Mouse (Mus musculus) intestine, embryonic 14.5 days (tissue): Measurements from ENCODE around the gene Zfp867. TPM values are rescaled to one million over a fixed set of nuclear protein-coding genes. Genes with fewer than 3 reads are reported as not detected.
A peak's percentile ranks its signal among the peaks of the same experiment; 100 is the strongest.

Source experiments
- ATAC-seq: fragments of 200-750 bp; cut with Nextera tagmentation; replicated peaks from 2 replicates; pipeline ENCODE4 v1.8.0; 2017; ENCODE audit warnings: low read depth, moderate number of reproducible peaks, moderate TSS enrichment, moderate library complexity; ENCODE audit not compliant: low FRiP score, low TSS enrichment
- DNase-seq: peaks from one replicate; pipeline ENCODE4 v3.0.0-alpha.2; 2018; ENCODE audit warnings: low spot score
- H3K27ac ChIP-seq: fragments of 300-500 bp; sonication (generic); 2 replicates; pipeline ENCODE4 v1.5.1; 2014; ENCODE audit warnings: low read depth, mild to moderate bottlenecking, control low read depth
- H3K27me3 ChIP-seq: fragments of 300-500 bp; sonication (generic); replicated peaks from 2 replicates; pipeline ENCODE4 v1.6.1; 2014; ENCODE audit warnings: low read length, control low read depth; ENCODE audit not compliant: control insufficient read depth, insufficient read depth
- H3K36me3 ChIP-seq: fragments of 300-500 bp; sonication (generic); 2 replicates; pipeline ENCODE4 v1.6.1; 2014; ENCODE audit warnings: low read length, control low read depth; ENCODE audit not compliant: control insufficient read depth, insufficient read depth
- H3K4me1 ChIP-seq: fragments of 300-500 bp; sonication (generic); replicated peaks from 2 replicates; pipeline ENCODE4 v1.6.1; 2014; ENCODE audit warnings: low read length, control low read depth, mixed read lengths; ENCODE audit not compliant: control insufficient read depth, insufficient read depth
- H3K4me2 ChIP-seq: fragments of 300-500 bp; sonication (generic); 2 replicates; pipeline ENCODE4 v1.6.1; 2014; ENCODE audit warnings: low read length
- H3K4me3 ChIP-seq: fragments of 300-500 bp; sonication (generic); 2 replicates; pipeline ENCODE4 v1.5.1; 2014; ENCODE audit warnings: low read depth, low read length, control low read depth, mixed read lengths
- H3K9ac ChIP-seq: fragments of 300-500 bp; sonication (generic); 2 replicates; pipeline ENCODE4 v1.6.1; 2014; ENCODE audit warnings: mild to moderate bottlenecking, low read length
- H3K9me3 ChIP-seq: fragments of 300-500 bp; sonication (generic); 2 replicates; pipeline ENCODE4 v1.6.1; 2016; ENCODE audit warnings: low read length, control low read depth; ENCODE audit not compliant: control insufficient read depth
- WGBS: fragments of 180-500 bp; shearing (Covaris S2); extraction: QIAGEN DNeasy Blood & Tissue Kit; methylation state at CpG from one replicate; pipeline ENCODE4 v1.1.7; 2014; 5-methylcytosine and 5-hydroxymethylcytosine counted together
- polyA plus RNA-seq: library from polyadenylated mRNA; unstranded; fragments of >200 nt; fragmentation: Nextera tagmentation; extraction: Ambion mirVana; gene quantifications from 2 replicates; pipeline ENCODE4 v1.2.1, GENCODE M21; 2014

Zfp867 gene
- polyA plus RNA-seq = 7.4 and 7.6 TPM in 2 replicates

DNA sequence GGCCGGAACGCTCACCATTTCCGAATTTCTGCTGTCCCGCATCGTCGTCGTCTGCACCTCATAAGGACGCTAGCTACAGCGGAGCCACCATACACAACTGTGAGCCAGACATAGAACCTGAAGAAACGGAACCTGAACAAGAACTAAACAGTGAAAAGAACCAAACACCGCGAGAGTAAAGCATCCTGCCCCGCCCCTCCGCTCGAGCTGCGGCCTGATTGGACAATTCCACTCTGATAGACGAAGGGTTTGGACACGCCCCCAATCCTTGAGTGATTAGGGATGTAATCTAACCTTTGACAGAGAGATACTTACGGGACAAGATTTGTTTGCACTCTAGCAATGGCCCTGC, at the start of gene Zfp867:
TSS of gene Zfp867 (minus strand) at position 149 of the 352 bp plus-strand sequence.
- Histone ChIP-seq H3K9ac (peak within 1 kb of the TSS; percentile 92), H3K36me3 (no peaks in the 10 kb centered on the region), H3K4me3 (peak within 1 kb of the TSS; percentile 90), H3K27ac (peak within 1 kb of the TSS; percentile 77), H3K4me2 (peak within 1 kb of the TSS; percentile 85), H3K9me3 (no peaks in the 10 kb centered on the region), H3K4me1 (peaks cover 6% of the 10 kb centered on the region), H3K27me3 (no peaks in the 10 kb centered on the region)
- ATAC-seq (peak; percentile 83), DNase-seq (peak; percentile 94)
- WGBS = under 1% methylated on average over 19 of the region's 19 CpGs

DNA sequence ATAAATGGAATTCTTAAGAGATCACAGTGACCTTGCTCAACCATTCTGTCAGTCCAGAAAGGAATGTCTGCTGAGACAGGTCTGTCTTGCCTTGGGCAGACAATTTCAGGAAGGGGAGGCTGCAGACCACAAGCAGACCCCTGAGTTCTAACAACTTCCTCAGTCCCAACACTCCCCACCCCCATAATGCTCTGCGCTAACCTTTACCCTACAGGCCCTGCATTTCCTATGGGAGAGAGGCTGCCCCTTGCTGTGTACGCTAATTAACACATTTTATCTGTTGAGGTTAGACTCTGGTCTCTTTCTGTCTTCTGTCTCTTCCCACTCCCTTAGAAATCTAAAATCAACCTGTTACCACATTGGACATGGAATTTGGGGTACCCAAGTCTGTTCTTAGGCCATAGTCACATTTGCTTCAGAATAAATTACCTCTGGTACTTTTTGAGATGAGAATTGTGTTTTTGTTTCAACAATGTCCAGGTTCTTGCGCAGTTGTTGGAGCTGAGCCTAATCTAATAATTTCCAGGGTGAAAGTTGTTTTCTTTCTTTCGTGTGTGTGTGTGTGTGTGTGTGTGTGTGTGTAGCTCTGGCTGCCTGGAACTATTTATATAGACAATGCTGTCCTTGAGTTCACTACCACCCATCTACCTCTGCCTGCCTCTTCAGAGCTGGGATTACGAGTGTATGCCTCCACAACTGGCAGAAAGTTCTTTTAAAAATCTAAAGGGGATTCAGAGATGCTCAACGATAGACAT, 47.6 kb upstream of the Zfp867 start:
- Histone ChIP-seq H3K27me3 (no peaks in the 10 kb centered on the region), H3K36me3 (no peaks in the 10 kb centered on the region), H3K4me1 (0 out of 2 replicates have a peak, but pooled peaks cover 3% of the 10 kb centered on the region), H3K9me3 (no peaks in the 10 kb centered on the region), H3K4me3 (no peak overlapping the region), H3K9ac (no peak overlapping the region), H3K27ac (no peak overlapping the region), H3K4me2 (no peak overlapping the region)
- DNase-seq (no peak), ATAC-seq (no peak)
- 65% methylated on average over 6 of the region's 6 CpGs for WGBS

DNA sequence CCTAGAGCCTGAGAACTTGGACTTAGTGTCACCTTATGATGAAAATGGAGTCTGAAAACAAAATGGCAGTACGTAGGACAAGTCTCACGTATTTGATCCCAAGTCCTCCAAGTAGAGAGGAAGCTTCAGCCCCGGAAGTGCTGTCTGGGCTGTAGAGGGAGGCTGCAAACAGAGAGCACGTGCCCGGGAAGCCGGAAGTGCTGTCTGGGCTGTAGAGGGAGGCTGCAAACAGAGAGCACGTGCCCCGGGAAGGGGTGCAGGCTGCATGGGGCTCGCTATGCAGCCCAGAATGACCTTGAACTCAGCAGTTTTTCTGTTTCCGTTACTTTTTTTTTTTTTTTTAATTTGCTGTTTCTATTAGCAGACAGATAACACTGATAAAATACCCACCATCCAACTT, 46.0 kb upstream of the Zfp867 start:
- WGBS = 39% methylated on average over 10 of the region's 10 CpGs
- H3K27ac ChIP-seq = no peak overlapping the region
- H3K36me3 ChIP-seq = no peaks in the 10 kb centered on the region
- H3K4me2 ChIP-seq = no peak overlapping the region
- 0 out of 2 replicates have a peak, but pooled peaks cover 3% of the 10 kb centered on the region for H3K4me1 ChIP-seq
- no peaks in the 10 kb centered on the region for H3K9me3 ChIP-seq
- DNase-seq (no peak), ATAC-seq (no peak)
- H3K27me3 ChIP-seq = no peaks in the 10 kb centered on the region
- no peak overlapping the region for H3K9ac ChIP-seq
- no peak overlapping the region for H3K4me3 ChIP-seq

DNA sequence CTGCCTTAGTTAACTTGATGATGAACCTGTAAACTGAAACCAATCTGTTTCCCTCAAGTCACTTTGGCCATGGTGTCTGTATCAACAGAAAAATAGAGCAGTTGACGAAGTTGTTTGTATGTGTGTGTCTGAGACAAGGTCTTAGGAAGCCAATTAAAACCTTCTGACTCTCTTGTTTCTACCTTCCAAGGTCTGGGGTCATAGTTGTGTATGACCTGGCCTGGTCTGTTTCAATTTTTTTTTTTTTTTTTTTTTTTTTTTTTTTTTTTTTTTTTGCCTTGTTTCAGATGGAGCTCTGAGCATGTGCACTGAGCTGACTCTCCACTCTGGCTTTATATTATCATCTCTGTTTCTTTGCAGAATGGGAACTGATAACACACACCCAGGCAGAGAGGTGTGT, 45.2 kb upstream of the Zfp867 start:
- DNase-seq (no peak), ATAC-seq (no peak)
- Histone ChIP-seq H3K27me3 (no peaks in the 10 kb centered on the region), H3K4me2 (no peak overlapping the region), H3K9ac (no peak overlapping the region), H3K4me3 (no peak overlapping the region), H3K27ac (no peak overlapping the region), H3K9me3 (no peaks in the 10 kb centered on the region), H3K36me3 (no peaks in the 10 kb centered on the region), H3K4me1 (0 out of 2 replicates have a peak, but pooled peaks cover 3% of the 10 kb centered on the region)
- 94% methylated on average over 1 of the region's 1 CpGs for WGBS

DNA sequence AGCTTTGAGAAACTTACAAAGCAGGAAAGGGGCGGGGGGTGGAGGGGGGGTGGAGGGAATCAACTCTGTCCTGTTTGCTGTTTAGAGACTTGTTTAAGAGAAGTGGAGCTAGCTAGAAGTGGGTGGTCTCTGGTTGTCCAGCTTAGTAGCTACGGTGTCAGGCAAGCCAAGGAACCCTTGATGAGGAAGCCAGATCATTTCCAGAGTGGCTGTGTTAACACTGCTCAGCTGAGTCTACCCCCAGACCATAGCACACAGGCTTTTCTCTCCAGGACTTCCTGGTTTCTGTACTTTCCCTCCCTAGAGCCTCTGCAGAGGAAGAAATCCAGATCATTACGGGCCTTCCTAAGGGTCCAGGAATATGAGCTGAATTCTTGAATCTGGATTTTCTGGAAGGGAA, 42.5 kb upstream of the Zfp867 start:
- H3K4me2 ChIP-seq = no peak overlapping the region
- WGBS = 47% methylated on average over 3 of the region's 3 CpGs

DNA sequence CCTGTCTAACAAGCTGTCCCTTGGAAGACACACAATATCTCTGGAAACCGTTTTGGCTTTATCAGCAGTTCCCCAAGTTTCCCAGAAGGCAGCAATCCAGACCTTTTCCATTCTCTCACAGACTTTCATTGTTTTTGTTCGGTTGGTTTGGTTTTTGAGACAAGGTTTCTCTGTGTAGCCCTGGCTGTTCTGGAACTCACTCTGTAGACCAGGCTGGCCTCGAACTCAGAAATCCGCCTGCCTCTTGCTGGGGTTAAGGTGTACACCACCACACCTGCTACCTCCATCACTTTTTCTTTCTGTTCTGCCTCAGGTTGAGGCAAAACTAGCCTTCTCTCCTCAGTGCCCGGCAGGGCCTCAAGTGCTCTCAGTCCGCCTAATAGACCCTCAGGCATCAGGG, 42.1 kb upstream of the Zfp867 start:
- Histone ChIP-seq H3K4me1 (0 out of 2 replicates have a peak, but pooled peaks cover 3% of the 10 kb centered on the region), H3K27ac (no peak overlapping the region), H3K36me3 (peaks cover 9% of the 10 kb centered on the region), H3K4me2 (no peak overlapping the region), H3K9ac (no peak overlapping the region), H3K9me3 (no peaks in the 10 kb centered on the region), H3K4me3 (no peak overlapping the region), H3K27me3 (no peaks in the 10 kb centered on the region)
- 61% methylated on average over 6 of the region's 6 CpGs for WGBS
- ATAC-seq (no peak), DNase-seq (no peak)

More for the DNA sequence above, 42.5 kb upstream of the Zfp867 start:
- DNase-seq (no peak), ATAC-seq (no peak)
- Histone ChIP-seq H3K9me3 (no peaks in the 10 kb centered on the region), H3K27ac (no peak overlapping the region), H3K4me1 (0 out of 2 replicates have a peak, but pooled peaks cover 3% of the 10 kb centered on the region), H3K4me3 (no peak overlapping the region), H3K36me3 (peaks cover 8% of the 10 kb centered on the region), H3K27me3 (no peaks in the 10 kb centered on the region), H3K9ac (no peak overlapping the region)

DNA sequence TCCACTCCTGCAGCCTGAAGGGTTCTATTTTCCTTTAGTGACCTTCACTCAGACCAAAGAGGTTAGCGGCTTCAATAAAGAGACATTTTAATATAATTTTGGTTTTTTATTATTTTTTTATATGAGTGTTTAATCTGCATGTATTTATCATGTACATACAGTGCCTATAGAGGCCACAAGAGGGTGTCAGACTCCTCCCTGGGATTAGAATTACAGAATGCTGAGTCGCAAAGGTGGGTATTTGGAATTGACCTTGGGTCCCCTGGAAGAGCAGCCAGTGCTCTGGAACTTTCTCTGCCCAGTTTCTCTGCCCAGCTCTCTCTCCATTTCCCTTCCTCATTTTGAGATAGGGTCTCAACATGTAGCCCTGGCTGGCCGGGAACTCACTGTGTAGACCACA, 41.3 kb upstream of the Zfp867 start:
- ATAC-seq = no peak
- H3K27me3 ChIP-seq = no peaks in the 10 kb centered on the region
- no peak overlapping the region for H3K4me2 ChIP-seq
- no peak overlapping the region for H3K27ac ChIP-seq
- peaks cover 9% of the 10 kb centered on the region for H3K36me3 ChIP-seq
- H3K9me3 ChIP-seq = no peaks in the 10 kb centered on the region
- no peak overlapping the region for H3K4me3 ChIP-seq
- 0 out of 2 replicates have a peak, but pooled peaks cover 3% of the 10 kb centered on the region for H3K4me1 ChIP-seq
- WGBS = 84% methylated on average over 3 of the region's 3 CpGs
- no peak for DNase-seq
- H3K9ac ChIP-seq = no peak overlapping the region

DNA sequence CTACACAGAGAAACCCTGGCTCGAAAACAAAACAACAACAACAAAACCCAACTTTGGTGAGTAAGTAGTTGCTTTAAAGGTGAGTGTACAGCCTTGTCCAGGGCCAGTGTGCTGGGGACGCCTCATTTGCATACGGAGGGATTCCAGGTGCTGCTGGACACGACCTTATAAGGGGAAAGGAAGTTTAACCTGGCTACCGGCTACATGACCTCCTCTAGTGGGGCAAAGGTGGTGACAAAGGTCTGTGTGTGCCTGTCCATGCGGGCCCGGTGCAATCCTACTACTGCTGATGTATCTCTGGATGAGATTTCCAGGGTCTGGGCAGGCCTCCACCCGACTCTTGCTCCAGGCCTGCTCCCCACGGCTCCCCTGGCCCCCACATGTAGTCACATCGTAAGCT, 40.5 kb upstream of the Zfp867 start:
- Histone ChIP-seq H3K27me3 (no peaks in the 10 kb centered on the region), H3K4me3 (no peak overlapping the region), H3K36me3 (peaks cover 9% of the 10 kb centered on the region), H3K27ac (no peak overlapping the region), H3K4me2 (no peak overlapping the region), H3K9me3 (no peaks in the 10 kb centered on the region), H3K4me1 (no peaks in the 10 kb centered on the region), H3K9ac (no peak overlapping the region)
- 88% methylated on average over 10 of the region's 10 CpGs for WGBS
- DNase-seq (no peak), ATAC-seq (no peak)

DNA sequence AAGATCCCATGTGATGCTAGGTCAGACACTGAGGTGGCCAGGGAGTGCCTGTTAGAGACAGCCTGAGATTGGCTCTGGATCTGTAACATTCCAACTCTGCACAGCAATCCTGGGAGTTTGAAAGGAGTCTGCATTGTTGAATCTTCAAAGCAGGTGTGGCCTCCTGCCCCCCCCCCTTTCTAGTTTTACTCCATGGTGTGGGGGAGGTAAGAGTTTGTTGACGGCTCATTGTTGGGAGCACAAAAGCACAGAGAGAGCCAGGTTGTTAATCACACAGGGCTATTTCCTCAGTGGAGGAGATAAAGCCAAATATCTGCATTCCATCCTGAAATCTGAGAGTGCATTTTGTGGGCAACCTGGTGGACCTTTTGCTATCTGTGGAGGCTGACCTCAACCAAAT, 39.3 kb upstream of the Zfp867 start:
- no peak overlapping the region for H3K27ac ChIP-seq
- ATAC-seq (no peak), DNase-seq (no peak)
- H3K4me3 ChIP-seq = no peak overlapping the region
- WGBS = 55% methylated on average over 1 of the region's 1 CpGs
- H3K4me2 ChIP-seq = no peak overlapping the region
- H3K27me3 ChIP-seq = no peaks in the 10 kb centered on the region
- H3K9me3 ChIP-seq = no peaks in the 10 kb centered on the region
- H3K36me3 ChIP-seq = peaks cover 9% of the 10 kb centered on the region
- H3K9ac ChIP-seq = no peak overlapping the region
- H3K4me1 ChIP-seq = peaks cover 5% of the 10 kb centered on the region; the same call in 1 of the 2 replicates
